ENCODE assay signal across 29 mouse cellular contexts in genomic region chr11:46779811-46780210, GRCm38 (mm10). TPM values are rescaled to one million over a fixed set of nuclear protein-coding genes. Genes with fewer than 3 reads are reported as not detected.
DNase-seq lines count a peak whose midpoint lies in the region; ATAC-seq and TF ChIP-seq lines count a peak whose summit lies in the region.
"Had no signal": no experiment of that assay in that cellular context is flagged by ENCODE, and none has a peak within 500 bp of the region (broad histone marks: within the 10 kb centered on the region; RNA-seq: fewer than 3 reads in every experiment).

No protein-coding gene starts in this region.

- no peak for DNase-seq in gastrocnemius, adult 2 months
- DNase-seq in gastrocnemius, postnatal 10 days = no peak
- DNase-seq in liver, postnatal 0 days = no peak
- DNase-seq in liver = no peak
- peak; percentile 20 for DNase-seq in A20 (ENCODE audit: low read depth, low spot score)
- no peak for DNase-seq in Patski (ENCODE audit: low read depth, low spot score)
- no peak for DNase-seq in cerebellum, adult 9-10 months
- no peak for DNase-seq in frontal cortex, postnatal 14 days (ENCODE audit: low spot score in 2 of 2)
- DNase-seq: adrenal gland, postnatal 36 days; cerebellum, adult 11 months; cerebellum, postnatal 14 days; embryo, embryonic 11 days; gastrocnemius, postnatal 14 days; heart, adult 11 months; heart, postnatal 14 days; kidney, adult 2 months; kidney, postnatal 14 days; liver, embryonic 13.5 days had no signal

- intact Hi-C loops in gastrocnemius, adult 2 months (cut with DNase I) = no loop called here

- no peak overlapping the region for H3K27ac ChIP-seq in gastrocnemius, adult 2 months
- H3K27ac ChIP-seq in liver, postnatal 0 days (ENCODE audit: low read depth) = no peak overlapping the region
- H3K27ac ChIP-seq: embryonic facial prominence, embryonic 13.5 days; forebrain, embryonic 12.5 days; heart, embryonic 13.5 days; limb, embryonic 13.5 days; liver, embryonic 13.5 days; midbrain, embryonic 12.5 days had no signal

- POLR2A ChIA-PET in Patski (lab: Charles Lee) = no interaction called here

- 0 out of 2 replicates have a peak, but pooled peaks have one; percentile 13 for TF ChIP-seq CTCF in gastrocnemius, adult 2 months (IDR thresholded peaks at IDR 0.05)
- peak; percentile 33 for TF ChIP-seq CTCF in liver, postnatal 0 days (IDR thresholded peaks at IDR 0.05; ENCODE audit: low read depth)
- TF ChIP-seq CTCF in Patski (IDR thresholded peaks at IDR 0.05) = peak; percentile 56

- 76% methylated on average over 2 of the region's 2 CpGs for WGBS in liver, postnatal 0 days (ENCODE audit: insufficient replicate concordance)

- TF ChIP-seq EP300 in liver, postnatal 0 days (IDR thresholded peaks at IDR 0.05; ENCODE audit: low read depth) = no peak

- no peaks in the 10 kb centered on the region for H3K27me3 ChIP-seq in liver, postnatal 0 days (ENCODE audit: insufficient read depth, low read length)
- H3K27me3 ChIP-seq in Patski = no peaks in the 10 kb centered on the region
- H3K27me3 ChIP-seq: embryonic facial prominence, embryonic 13.5 days; forebrain, embryonic 12.5 days; heart, embryonic 13.5 days; limb, embryonic 13.5 days; liver, embryonic 13.5 days; midbrain, embryonic 12.5 days had no signal

- no peak overlapping the region for H3K4me3 ChIP-seq in gastrocnemius, adult 2 months
- H3K4me3 ChIP-seq in liver, postnatal 0 days (ENCODE audit: low read depth, low read length) = no peak overlapping the region
- H3K4me3 ChIP-seq: embryonic facial prominence, embryonic 13.5 days; erythroblast, embryonic 14.5 days; forebrain, embryonic 12.5 days; heart, embryonic 13.5 days; limb, embryonic 13.5 days; liver, embryonic 13.5 days; midbrain, embryonic 12.5 days had no signal

- no peaks in the 10 kb centered on the region for H3K4me1 ChIP-seq in liver, postnatal 0 days (ENCODE audit: insufficient read depth)
- H3K4me1 ChIP-seq: embryonic facial prominence, embryonic 13.5 days; forebrain, embryonic 12.5 days; heart, embryonic 13.5 days; limb, embryonic 13.5 days; liver, embryonic 13.5 days; midbrain, embryonic 12.5 days had no signal

- CTCF ChIA-PET in Patski (lab: Charles Lee) = interaction anchor here (1.2 to 1.6 kb wide), 3 partner anchors 9 to 23 kb away, joined by 4 read pairs; no protein-coding TSS in a partner anchor

- H3K4me2 ChIP-seq in liver, postnatal 0 days (ENCODE audit: low read depth, low read length) = no peak overlapping the region
- H3K4me2 ChIP-seq: embryonic facial prominence, embryonic 13.5 days; forebrain, embryonic 12.5 days; heart, embryonic 13.5 days; limb, embryonic 13.5 days; liver, embryonic 13.5 days; midbrain, embryonic 12.5 days had no signal

- no peak overlapping the region for H3K9ac ChIP-seq in liver, postnatal 0 days (replicated peaks)
- H3K9ac ChIP-seq: embryonic facial prominence, embryonic 13.5 days; forebrain, embryonic 12.5 days; heart, embryonic 13.5 days; limb, embryonic 13.5 days; liver, embryonic 13.5 days; midbrain, embryonic 12.5 days had no signal

- no peak for ATAC-seq in liver, postnatal 0 days
- ATAC-seq in Patski = no peak

- no peaks in the 10 kb centered on the region for H3K36me3 ChIP-seq in liver, postnatal 0 days (replicated peaks; ENCODE audit: insufficient read depth, low read length)
- H3K36me3 ChIP-seq: embryonic facial prominence, embryonic 13.5 days; forebrain, embryonic 12.5 days; heart, embryonic 13.5 days; limb, embryonic 13.5 days; liver, embryonic 13.5 days; midbrain, embryonic 12.5 days had no signal

- H3K9me3 ChIP-seq in liver, postnatal 0 days (ENCODE audit: low read length) = no peaks in the 10 kb centered on the region
- H3K9me3 ChIP-seq: embryonic facial prominence, embryonic 13.5 days; forebrain, embryonic 12.5 days; heart, embryonic 13.5 days; limb, embryonic 13.5 days; liver, embryonic 13.5 days; midbrain, embryonic 12.5 days had no signal

- in situ Hi-C loops in Patski (cut with MboI; ENCODE audit: low pct_unique_long_range_greater_than_20kb) = no loop called here

RNA-seq across cellular contexts. Expression of gene Timd4, which starts 30.8 kb away (rescaled TPM):
- under 1 TPM; 0.26 to 0.67 TPM for total RNA-seq in gastrocnemius, adult 2 months (2021)
- total RNA-seq in gastrocnemius, postnatal 10 days (2021) = under 1 TPM; 0.45 to 0.77 TPM
- 7.9 and 9.9 TPM in 2 replicates for polyA plus RNA-seq in liver, postnatal 0 days (2015; fragmentation: Nextera tagmentation; extraction: Ambion mirVana)
- not detected for polyA plus RNA-seq in Patski (2021)
- total RNA-seq: layer of hippocampus, adult 18-20 months; left cerebral cortex, postnatal 14 days had no signal
- polyA plus RNA-seq: embryonic facial prominence, embryonic 13.5 days had no signal

RNA-seq across cellular contexts. Expression of gene Havcr1, which starts 44.9 kb away (rescaled TPM):
- total RNA-seq in gastrocnemius, adult 2 months (2021) = not detected
- total RNA-seq in gastrocnemius, postnatal 10 days (2021) = under 1 TPM; 0.27 to 0.33 TPM
- polyA plus RNA-seq in liver, postnatal 0 days (2015; fragmentation: Nextera tagmentation; extraction: Ambion mirVana) = 0.07 TPM in 1 of 2 replicates, not detected in the other
- polyA plus RNA-seq in Patski (2021) = 810 TPM
- total RNA-seq: adrenal gland, adult 18-20 months; adrenal gland, postnatal 36 days; gastrocnemius, postnatal 14 days; heart, postnatal 14 days; layer of hippocampus, adult 18-20 months; left cerebral cortex, postnatal 14 days had no signal
- polyA plus RNA-seq: embryonic facial prominence, embryonic 13.5 days; erythroblast, embryonic 14.5 days; forebrain, embryonic 12.5 days; heart, embryonic 13.5 days; hindbrain, embryonic 11.5 days; liver, embryonic 13.5 days; midbrain, embryonic 12.5 days; neural tube, embryonic 11.5 days had no signal
